In genomic region chr1:193702707-193703419, GRCm38 (mm10) we compare ENCODE assay signal across 9 mouse cellular contexts.
DNase-seq lines count a peak whose midpoint lies in the region; ATAC-seq and TF ChIP-seq lines count a peak whose summit lies in the region.
"Had no signal": no experiment of that assay in that cellular context is flagged by ENCODE, and none has a peak within 500 bp of the region (broad histone marks: within the 10 kb centered on the region; RNA-seq: fewer than 3 reads in every experiment).

No protein-coding gene starts in this region.

- peak; percentile 76 for ATAC-seq in megakaryocyte progenitor cell, adult 5-6 weeks (replicated peaks; ENCODE audit: poor library complexity)

- no peak overlapping the region for H3K27ac ChIP-seq in heart, embryonic 10.5 days
- peak overlapping the region; percentile 2; the same call in 1 of the 2 replicates for H3K27ac ChIP-seq in forebrain, embryonic 10.5 days
- H3K27ac ChIP-seq in hindbrain, embryonic 10.5 days = peak overlapping the region; percentile 70
- peak overlapping the region; percentile 51; the same call in 1 of the 2 replicates for H3K27ac ChIP-seq in layer of hippocampus, adult 2 months

- WGBS in heart, embryonic 10.5 days = 36% methylated on average over 15 of the region's 15 CpGs
- 29% methylated on average over 15 of the region's 15 CpGs for WGBS in forebrain, embryonic 10.5 days
- WGBS in hindbrain, embryonic 10.5 days = 21% methylated on average over 15 of the region's 15 CpGs

- H3K27me3 ChIP-seq in heart, embryonic 10.5 days (ENCODE audit: insufficient read depth, poor library complexity, severe bottlenecking) = peaks cover 24% of the 10 kb centered on the region; the same call in 1 of the 2 replicates
- peaks cover 67% of the 10 kb centered on the region for H3K27me3 ChIP-seq in forebrain, embryonic 10.5 days (ENCODE audit: poor library complexity, severe bottlenecking)
- peaks cover 15% of the 10 kb centered on the region for H3K27me3 ChIP-seq in hindbrain, embryonic 10.5 days (ENCODE audit: insufficient read depth, poor library complexity, severe bottlenecking)

- peak; percentile 96 for TF ChIP-seq CTCF in layer of hippocampus, adult 2 months (conservative IDR thresholded peaks at IDR 0.05)

- DNase-seq in heart, adult 11 months = peak; percentile 88
- no peak for DNase-seq in heart, embryonic 10.5 days (ENCODE audit: low spot score)
- DNase-seq in c-Kit-negative CD71-positive TER-119-positive erythroid progenitor cells, embryonic 14.5 days (ENCODE audit: low read depth, low spot score) = peak; percentile 22
- peak; percentile 61 for DNase-seq in forebrain, embryonic 10.5 days (ENCODE audit: extremely low spot score, low spot score)
- DNase-seq in hindbrain, embryonic 10.5 days (ENCODE audit: low spot score) = peak; percentile 68
- DNase-seq in layer of hippocampus, adult 2 months (ENCODE audit: low spot score in 2 of 2) = peak; percentile 24 to 59
- DNase-seq in spleen, adult 12 weeks (ENCODE audit: low spot score) = peak; percentile 22

- no peaks in the 10 kb centered on the region for H3K9me3 ChIP-seq in heart, embryonic 10.5 days
- no peaks in the 10 kb centered on the region for H3K9me3 ChIP-seq in forebrain, embryonic 10.5 days
- H3K9me3 ChIP-seq in hindbrain, embryonic 10.5 days = no peaks in the 10 kb centered on the region

- H3K4me3 ChIP-seq in heart, embryonic 10.5 days = no peak overlapping the region
- H3K4me3 ChIP-seq in forebrain, embryonic 10.5 days = peak overlapping the region; percentile 47
- H3K4me3 ChIP-seq in hindbrain, embryonic 10.5 days = peak overlapping the region; percentile 47
- H3K4me3 ChIP-seq in layer of hippocampus, adult 2 months = peak overlapping the region; percentile 42
- H3K4me3 ChIP-seq: myocyte had no signal

- no peaks in the 10 kb centered on the region for H3K36me3 ChIP-seq in heart, embryonic 10.5 days
- H3K36me3 ChIP-seq in forebrain, embryonic 10.5 days (replicated peaks) = no peaks in the 10 kb centered on the region
- H3K36me3 ChIP-seq in hindbrain, embryonic 10.5 days = no peaks in the 10 kb centered on the region

- H3K4me1 ChIP-seq in heart, embryonic 10.5 days = peaks cover 14% of the 10 kb centered on the region; the same call in 1 of the 2 replicates
- peaks cover 21% of the 10 kb centered on the region for H3K4me1 ChIP-seq in forebrain, embryonic 10.5 days
- H3K4me1 ChIP-seq in hindbrain, embryonic 10.5 days (replicated peaks) = peaks cover 25% of the 10 kb centered on the region
